Mouse (Mus musculus): Measurements from ENCODE around the gene Dclre1b.

The Dclre1b gene

GRCm38 (mm10) chr3:103772846-103773245 lies 36.4 kb downstream of the Dclre1b start:
- DNase-seq (ENCODE audit: low read depth), result no peak

GRCm38 (mm10) chr3:103771531-103772130 lies 37.6 kb downstream of the Dclre1b start:
- DNase-seq (ENCODE audit: low read depth), result no peak

GRCm38 (mm10) chr3:103766789-103767188 lies 42.5 kb downstream of the Dclre1b start:
- DNase-seq (ENCODE audit: low read depth), result no peak

- no peak for DNase-seq (ENCODE audit: low read depth)
These were observed 49.8 kb downstream of the Dclre1b start for GRCm38 (mm10) chr3:103759261-103759970.

- no peak for DNase-seq (ENCODE audit: low read depth)
These were observed 50.8 kb downstream of the Dclre1b start for GRCm38 (mm10) chr3:103758456-103758855.

- no peak for DNase-seq (ENCODE audit: low read depth)
These were observed 52.3 kb downstream of the Dclre1b start for GRCm38 (mm10) chr3:103756920-103757319.

GRCm38 (mm10) chr3:103755351-103755750 lies 53.9 kb downstream of the Dclre1b start:
- no peak for DNase-seq (ENCODE audit: low read depth)

- no peak for DNase-seq (ENCODE audit: low read depth)
These were observed 57.7 kb downstream of the Dclre1b start for GRCm38 (mm10) chr3:103751558-103751957.

Measured in c-Kit-positive CD71-positive TER-119-negative erythroid progenitor cells, embryonic 14.5 days (primary cell).